Mouse (Mus musculus) heart, embryonic 12.5 days (tissue): Measurements from ENCODE around the gene Cep97. TPM values are rescaled to one million over a fixed set of nuclear protein-coding genes. Genes with fewer than 3 reads are reported as not detected.

Experiments used
- polyA plus RNA-seq: library from polyadenylated mRNA; unstranded; fragments of >200 nt; fragmentation: Nextera tagmentation; extraction: Ambion mirVana; gene quantifications from 2 replicates; pipeline ENCODE4 v1.2.1, GENCODE M21; 2016

Gene Cep97
- polyA plus RNA-seq, 1 experiment from 2014 or later: 9.9 TPM

Other genes starting within 250 kb of the Cep97 start
- 3.1 and 3.3 TPM in 2 replicates for gene Nfkbiz, start 96.0 kb downstream of the Cep97 start, polyA plus RNA-seq
- 0.66 and 0.74 TPM in 2 replicates for gene Nxpe3, start 39.6 kb downstream of the Cep97 start, polyA plus RNA-seq
- gene Rpl24, start 31.4 kb upstream of the Cep97 start, polyA plus RNA-seq: 613 and 621 TPM in 2 replicates
- gene Zbtb11, start 39.0 kb upstream of the Cep97 start, polyA plus RNA-seq: 14.2 and 17.3 TPM in 2 replicates
- gene Pcnp, start 94.9 kb upstream of the Cep97 start, polyA plus RNA-seq: 177 and 180 TPM in 2 replicates
- gene Trmt10c, start 103.0 kb upstream of the Cep97 start, polyA plus RNA-seq: 23.0 and 24.3 TPM in 2 replicates
- 20.8 and 24.8 TPM in 2 replicates for gene Senp7, start 113.5 kb upstream of the Cep97 start, polyA plus RNA-seq